Mouse (Mus musculus) liver, embryonic 11.5 days (tissue): ENCODE measurements around the gene Sugct. TPM values are rescaled to one million over a fixed set of nuclear protein-coding genes. Genes with fewer than 3 reads are reported as not detected.

ENCODE experiments used
- ATAC-seq: fragments of 200-750 bp; cut with Nextera tagmentation; replicated peaks from 2 replicates; pipeline ENCODE4 v1.8.0; 2017; ENCODE audit warnings: moderate number of reproducible peaks, mild to moderate bottlenecking, moderate TSS enrichment, moderate library complexity; ENCODE audit not compliant: low FRiP score
- DNase-seq: peaks from one replicate; pipeline ENCODE4 v3.0.0-alpha.2; 2017; ENCODE audit warnings: low spot score
- H3K27ac ChIP-seq: fragments of 300-500 bp; sonication (generic); 2 replicates; pipeline ENCODE4 v1.5.1; 2014; ENCODE audit warnings: mild to moderate bottlenecking, low read depth, low read length, control low read depth
- H3K27me3 ChIP-seq: fragments of 300-500 bp; sonication (generic); replicated peaks from 2 replicates; pipeline ENCODE4 v1.6.1; 2014; ENCODE audit warnings: low read length, mixed read lengths; ENCODE audit not compliant: control insufficient read depth, insufficient read depth
- H3K36me3 ChIP-seq: fragments of 300-500 bp; sonication (generic); 2 replicates; pipeline ENCODE4 v1.6.1; 2014; ENCODE audit warnings: mild to moderate bottlenecking, low read length, moderate library complexity, mixed read lengths; ENCODE audit not compliant: control insufficient read depth, insufficient read depth
- H3K4me1 ChIP-seq: fragments of 300-500 bp; sonication (generic); replicated peaks from 2 replicates; pipeline ENCODE4 v1.6.1; 2014; ENCODE audit warnings: low read length, mixed read lengths; ENCODE audit not compliant: control insufficient read depth, insufficient read depth
- H3K4me2 ChIP-seq: fragments of 300-500 bp; sonication (generic); 2 replicates; pipeline ENCODE4 v1.6.1; 2014; ENCODE audit warnings: mild to moderate bottlenecking, control low read depth, moderate library complexity
- H3K4me3 ChIP-seq: fragments of 300-500 bp; sonication (generic); 2 replicates; pipeline ENCODE4 v1.5.1; 2014; ENCODE audit warnings: low read depth, low read length, control low read depth
- H3K9ac ChIP-seq: fragments of 300-500 bp; sonication (generic); 2 replicates; pipeline ENCODE4 v1.6.1; 2014; ENCODE audit warnings: low read depth, low read length, control low read depth
- H3K9me3 ChIP-seq: fragments of 300-500 bp; sonication (generic); 2 replicates; pipeline ENCODE4 v1.6.1; 2016; ENCODE audit warnings: low read length, inconsistent platforms, mixed read lengths; ENCODE audit not compliant: control insufficient read depth
- WGBS: fragments of 180-500 bp; shearing (Covaris S2); extraction: QIAGEN DNeasy Blood & Tissue Kit; methylation state at CpG from one replicate; pipeline ENCODE4 v1.1.7; 2014; 5-methylcytosine and 5-hydroxymethylcytosine counted together
- polyA plus RNA-seq: library from polyadenylated mRNA; unstranded; fragments of >200 nt; fragmentation: Nextera tagmentation; extraction: Ambion mirVana; gene quantifications from 2 replicates; pipeline ENCODE4 v1.2.1, GENCODE M21; 2014

Gene Sugct
- polyA plus RNA-seq, 1 experiment from 2014 or later: 2.6 TPM

- Histone ChIP-seq H3K9me3 (no peaks in the 10 kb centered on the region), H3K4me2 (no peak overlapping the region), H3K9ac (no peak overlapping the region), H3K4me3 (no peak overlapping the region), H3K27ac (peak overlapping the region; percentile 46; the same call in 1 of the 2 replicates), H3K27me3 (no peaks in the 10 kb centered on the region), H3K36me3 (no peaks in the 10 kb centered on the region), H3K4me1 (no peaks in the 10 kb centered on the region)
- WGBS: 68% methylated on average over 4 of the region's 4 CpGs
- ATAC-seq (peak; percentile 99), DNase-seq (no peak)
Observed at GRCm38 (mm10) chr13:17027846-17028529, 667.4 kb downstream of the Sugct start.

- Histone ChIP-seq H3K27me3 (no peaks in the 10 kb centered on the region), H3K27ac (no peak overlapping the region), H3K36me3 (no peaks in the 10 kb centered on the region), H3K4me3 (no peak overlapping the region), H3K9ac (no peak overlapping the region), H3K4me2 (no peak overlapping the region), H3K9me3 (no peaks in the 10 kb centered on the region), H3K4me1 (no peaks in the 10 kb centered on the region)
- ATAC-seq (no peak), DNase-seq (no peak)
- 86% methylated on average over 2 of the region's 2 CpGs for WGBS
Observed at GRCm38 (mm10) chr13:17027001-17027400, 668.4 kb downstream of the Sugct start.

- no peak overlapping the region for H3K27ac ChIP-seq
- no peak overlapping the region for H3K4me2 ChIP-seq
- H3K4me3 ChIP-seq: no peak overlapping the region
- 73% methylated on average over 2 of the region's 2 CpGs for WGBS
- H3K4me1 ChIP-seq: no peaks in the 10 kb centered on the region
- no peak for DNase-seq
- H3K27me3 ChIP-seq: no peaks in the 10 kb centered on the region
- ATAC-seq: no peak
- H3K36me3 ChIP-seq: no peaks in the 10 kb centered on the region
- H3K9ac ChIP-seq: no peak overlapping the region
- no peaks in the 10 kb centered on the region for H3K9me3 ChIP-seq
Observed at GRCm38 (mm10) chr13:16996464-16996863, 698.9 kb downstream of the Sugct start.

GRCm38 (mm10) chr13:16995321-16995720 lies 700.0 kb downstream of the Sugct start:
- no peaks in the 10 kb centered on the region for H3K4me1 ChIP-seq
- no peak overlapping the region for H3K9ac ChIP-seq
- no peaks in the 10 kb centered on the region for H3K9me3 ChIP-seq
- H3K27ac ChIP-seq: no peak overlapping the region
- DNase-seq (no peak), ATAC-seq (no peak)
- no peaks in the 10 kb centered on the region for H3K27me3 ChIP-seq
- WGBS: 62% methylated on average over 3 of the region's 3 CpGs
- H3K4me3 ChIP-seq: no peak overlapping the region
- no peak overlapping the region for H3K4me2 ChIP-seq
- no peaks in the 10 kb centered on the region for H3K36me3 ChIP-seq

GRCm38 (mm10) chr13:16977743-16978142 lies 717.6 kb downstream of the Sugct start:
- ATAC-seq (no peak), DNase-seq (no peak)
- Histone ChIP-seq H3K4me1 (no peaks in the 10 kb centered on the region), H3K9me3 (no peaks in the 10 kb centered on the region), H3K27me3 (no peaks in the 10 kb centered on the region), H3K4me2 (no peak overlapping the region), H3K27ac (no peak overlapping the region), H3K4me3 (no peak overlapping the region), H3K36me3 (no peaks in the 10 kb centered on the region), H3K9ac (no peak overlapping the region)
- 68% methylated on average over 6 of the region's 6 CpGs for WGBS

- ATAC-seq: no peak
- Histone ChIP-seq H3K4me3 (no peak overlapping the region), H3K27me3 (no peaks in the 10 kb centered on the region), H3K9me3 (no peaks in the 10 kb centered on the region), H3K9ac (no peak overlapping the region), H3K4me1 (no peaks in the 10 kb centered on the region), H3K4me2 (no peak overlapping the region), H3K27ac (no peak overlapping the region), H3K36me3 (no peaks in the 10 kb centered on the region)
- no peak for DNase-seq
- WGBS: 84% methylated on average over 2 of the region's 2 CpGs
Observed at GRCm38 (mm10) chr13:16971277-16971676, 724.1 kb downstream of the Sugct start.

GRCm38 (mm10) chr13:16968995-16969394 lies 726.4 kb downstream of the Sugct start:
- Histone ChIP-seq H3K36me3 (no peaks in the 10 kb centered on the region), H3K27ac (no peak overlapping the region), H3K27me3 (no peaks in the 10 kb centered on the region), H3K4me1 (no peaks in the 10 kb centered on the region), H3K9me3 (no peaks in the 10 kb centered on the region), H3K9ac (no peak overlapping the region), H3K4me3 (no peak overlapping the region), H3K4me2 (no peak overlapping the region)
- ATAC-seq (no peak), DNase-seq (no peak)
- WGBS: 77% methylated on average over 5 of the region's 5 CpGs

GRCm38 (mm10) chr13:16964823-16965475 lies 730.4 kb downstream of the Sugct start:
- H3K4me1 ChIP-seq: no peaks in the 10 kb centered on the region
- WGBS: 74% methylated on average over 4 of the region's 4 CpGs
- H3K9me3 ChIP-seq: no peaks in the 10 kb centered on the region
- H3K27me3 ChIP-seq: no peaks in the 10 kb centered on the region
- H3K4me2 ChIP-seq: no peak overlapping the region
- no peaks in the 10 kb centered on the region for H3K36me3 ChIP-seq
- no peak for DNase-seq
- no peak overlapping the region for H3K27ac ChIP-seq
- no peak overlapping the region for H3K9ac ChIP-seq
- ATAC-seq: no peak
- H3K4me3 ChIP-seq: no peak overlapping the region

GRCm38 (mm10) chr13:16952045-16952444 lies 743.3 kb downstream of the Sugct start:
- Histone ChIP-seq H3K4me2 (no peak overlapping the region), H3K4me1 (no peaks in the 10 kb centered on the region), H3K36me3 (no peaks in the 10 kb centered on the region), H3K9ac (no peak overlapping the region), H3K4me3 (no peak overlapping the region), H3K9me3 (no peaks in the 10 kb centered on the region), H3K27ac (no peak overlapping the region), H3K27me3 (no peaks in the 10 kb centered on the region)
- DNase-seq (no peak), ATAC-seq (no peak)
- 76% methylated on average over 4 of the region's 4 CpGs for WGBS
